Mouse (Mus musculus) MEL (cell line): Measurements from ENCODE around the gene Vps51. TPM values are rescaled to one million over a fixed set of nuclear protein-coding genes. Genes with fewer than 3 reads are reported as not detected.

ENCODE experiments used
- DNase-seq: peaks from one replicate; pipeline ENCODE4 v3.0.0; 2011; ENCODE audit warnings: low read depth, low spot score
- H3K27ac ChIP-seq: 2 replicates; pipeline ENCODE4 v1.5.1; 2012; ENCODE audit warnings: low read depth, mild to moderate bottlenecking, control low read depth, low read length, moderate library complexity; ENCODE audit not compliant: control insufficient read depth
- H3K27me3 ChIP-seq, 2 experiments: fragments of 150-350 bp in 1 of 2; sonication (generic) in 1 of 2; 2 replicates each; pipeline ENCODE4 v1.6.1; 2012; ENCODE audit warnings: low read length in 2 of 2, mild to moderate bottlenecking in 2 of 2, improper control_type of control experiment in 1 of 2, moderate library complexity in 1 of 2; ENCODE audit not compliant: insufficient read depth in 2 of 2, control insufficient read depth in 1 of 2
- H3K36me3 ChIP-seq, 2 experiments: 2 replicates each; pipeline ENCODE4 v1.6.1; 2012 to 2014; ENCODE audit warnings: low read length in 2 of 2, improper control_type of control experiment in 1 of 2, inconsistent platforms in 1 of 2, mild to moderate bottlenecking in 1 of 2; ENCODE audit not compliant: insufficient read depth in 2 of 2, control insufficient read depth in 1 of 2
- H3K4me1 ChIP-seq, 2 experiments: fragments of 150-350 bp in 1 of 2; sonication (generic) in 1 of 2; 2 replicates each; pipeline ENCODE4 v1.6.1; 2012; ENCODE audit warnings: low read length in 2 of 2, improper control_type of control experiment in 1 of 2, mild to moderate bottlenecking in 1 of 2; ENCODE audit not compliant: insufficient read depth in 2 of 2, control insufficient read depth in 1 of 2
- H3K4me3 ChIP-seq, 2 experiments: fragments of 150-350 bp in 1 of 2; sonication (generic) in 1 of 2; 2 replicates each; pipeline ENCODE4 v1.5.1; 2012; ENCODE audit warnings: low read depth in 2 of 2, low read length in 2 of 2, mild to moderate bottlenecking in 2 of 2, moderate library complexity in 2 of 2, control low read depth in 1 of 2, improper control_type of control experiment in 1 of 2; ENCODE audit not compliant: control insufficient read depth in 1 of 2, insufficient read depth in 1 of 2
- H3K79me2 ChIP-seq: 2 replicates; pipeline ENCODE4 v1.6.1; 2012; ENCODE audit warnings: mild to moderate bottlenecking, low read length, moderate library complexity; ENCODE audit not compliant: control insufficient read depth, poor library complexity, insufficient read depth
- H3K9ac ChIP-seq: 2 replicates; pipeline ENCODE4 v1.6.1; 2012; ENCODE audit warnings: low read depth, mild to moderate bottlenecking, control low read depth, low read length, moderate library complexity; ENCODE audit not compliant: control insufficient read depth, poor library complexity, severe bottlenecking
- H3K9me3 ChIP-seq: fragments of 150-350 bp; sonication (generic); replicated peaks from 2 replicates; pipeline ENCODE4 v1.6.1; 2012; ENCODE audit warnings: mild to moderate bottlenecking, low read length, improper control_type of control experiment, moderate library complexity; ENCODE audit not compliant: insufficient read depth
- BHLHE40 ChIP-seq: IDR thresholded peaks from 2 replicates; pipeline ENCODE4 v1.6.1; 2012; ENCODE audit warnings: low read depth, mild to moderate bottlenecking, inconsistent platforms, low read length, improper control_type of control experiment, borderline replicate concordance
- CHD2 ChIP-seq: IDR thresholded peaks from 2 replicates; pipeline ENCODE4 v1.6.1; 2011; ENCODE audit warnings: low read length, improper control_type of control experiment
- ETS1 ChIP-seq: IDR thresholded peaks from 2 replicates; pipeline ENCODE4 v1.6.1; 2012; ENCODE audit warnings: low read depth, mild to moderate bottlenecking, inconsistent platforms, low read length, improper control_type of control experiment, moderate library complexity
- GABPA ChIP-seq: IDR thresholded peaks from 2 replicates; pipeline ENCODE4 v1.6.1; 2012; ENCODE audit warnings: low read depth, mild to moderate bottlenecking, inconsistent platforms, low read length, improper control_type of control experiment, moderate library complexity
- GATA1 ChIP-seq: IDR thresholded peaks from 2 replicates; pipeline ENCODE4 v1.6.1; 2011; ENCODE audit warnings: low read depth, low read length, improper control_type of control experiment
- HCFC1 ChIP-seq: IDR thresholded peaks from 2 replicates; pipeline ENCODE4 v1.6.1; 2012; ENCODE audit warnings: low read depth, mild to moderate bottlenecking, inconsistent platforms, low read length, improper control_type of control experiment, moderate library complexity
- JUND ChIP-seq: IDR thresholded peaks from 2 replicates; pipeline ENCODE4 v1.6.1; 2011; ENCODE audit warnings: low read depth, mild to moderate bottlenecking, improper control_type of control experiment, low read length
- MXI1 ChIP-seq: IDR thresholded peaks from 2 replicates; pipeline ENCODE4 v1.6.1; 2011; ENCODE audit warnings: mild to moderate bottlenecking, low read depth, low read length, improper control_type of control experiment
- NELFE ChIP-seq: IDR thresholded peaks from 2 replicates; pipeline ENCODE4 v1.6.1; 2011; ENCODE audit warnings: low read depth, low read length, improper control_type of control experiment
- POLR2A ChIP-seq, 2 experiments: IDR thresholded peaks; 2 replicates each; pipeline ENCODE4 v1.6.1; 2011 to 2012; ENCODE audit warnings: low read length in 2 of 2, mild to moderate bottlenecking in 2 of 2, control low read depth in 1 of 2, improper control_type of control experiment in 1 of 2, low read depth in 1 of 2, moderate library complexity in 1 of 2; ENCODE audit not compliant: control insufficient read depth in 1 of 2, insufficient read depth in 1 of 2, poor library complexity in 1 of 2
- SMC3 ChIP-seq: IDR thresholded peaks from 2 replicates; pipeline ENCODE4 v1.6.1; 2011; ENCODE audit warnings: low read depth, low read length, improper control_type of control experiment
- UBTF ChIP-seq: IDR thresholded peaks from 2 replicates; pipeline ENCODE4 v1.6.1; 2012; ENCODE audit warnings: low read depth, mild to moderate bottlenecking, inconsistent platforms, low read length, improper control_type of control experiment, moderate library complexity, borderline replicate concordance; ENCODE audit not compliant: insufficient read depth
- USF1 ChIP-seq: IDR thresholded peaks from 2 replicates; pipeline ENCODE4 v1.6.1; 2014; ENCODE audit warnings: low read depth, mild to moderate bottlenecking, inconsistent platforms, low read length, improper control_type of control experiment, moderate library complexity
- polyA plus RNA-seq, 2 experiments: library from polyadenylated mRNA; stranded (reverse) in 1 of 2; unstranded in 1 of 2; fragments of >175 nt in 1 of 2; fragments of >200 nt in 1 of 2; gene quantifications; 2 replicates each; pipeline versions ENCODE4 v1.2.1 to v1.2.4; 2012; ENCODE audit warnings: low replicate concordance in 2 of 2, low read depth in 1 of 2; ENCODE audit not compliant: insufficient read length in 2 of 2, insufficient read depth in 1 of 2, missing spikeins in 1 of 2
- total RNA-seq: library from RNA; depleted of rRNA; stranded (reverse); fragments of 300-350 nt; gene quantifications from 2 replicates; pipeline ENCODE4 v1.2.3, GENCODE M21; 2012

Gene Vps51
- total and polyA plus RNA-seq, 3 experiments: 29.4 to 60.5 TPM; not detected in 1

- DNase-seq: no peak
- Histone ChIP-seq H3K9me3 (no peaks in the 10 kb centered on the region), H3K36me3 (peaks cover 0 to 39% of the 10 kb centered on the region in 2 experiments; a peak in 2 of 4 replicates), H3K4me3 (no peak overlapping the region), H3K27ac (no peak overlapping the region), H3K9ac (no peak overlapping the region), H3K79me2 (no peaks in the 10 kb centered on the region), H3K27me3 (no peaks in the 10 kb centered on the region), H3K4me1 (peaks cover 28 to 43% of the 10 kb centered on the region in 2 experiments)
- no peak for TF ChIP-seq JUND
- TF ChIP-seq BHLHE40: no peak
- no peak for TF ChIP-seq SMC3
Measured at GRCm38 (mm10) chr19:6101186-6101585, 24.2 kb upstream of the Vps51 start.

- Histone ChIP-seq H3K27ac (no peak overlapping the region), H3K36me3 (peaks cover 2 to 16% of the 10 kb centered on the region in 2 experiments; a peak in 3 of 4 replicates), H3K4me3 (no peak overlapping the region), H3K4me1 (peaks cover 10 to 21% of the 10 kb centered on the region in 2 experiments), H3K9ac (no peak overlapping the region), H3K9me3 (no peaks in the 10 kb centered on the region), H3K27me3 (no peaks in the 10 kb centered on the region), H3K79me2 (no peaks in the 10 kb centered on the region)
- TF ChIP-seq ETS1 (no peak), MXI1 (no peak), SMC3 (no peak), CHD2 (no peak), GABPA (no peak), NELFE (no peak), UBTF (no peak), POLR2A (IDR thresholded peaks at IDR 0.05; ENCODE audit: control insufficient read depth in 1 of 2, insufficient read depth in 1 of 2, low read depth in 1 of 2, low read length in 2 of 2, poor library complexity in 1 of 2) (no peak), USF1 (no peak), GATA1 (no peak)
- DNase-seq: no peak
Measured at GRCm38 (mm10) chr19:6097847-6098246, 20.8 kb upstream of the Vps51 start.

- H3K4me3 ChIP-seq: no peak within 1 kb of the TSS
- no peaks in the 10 kb centered on the region for H3K9me3 ChIP-seq
- peaks cover 0 to 15% of the 10 kb centered on the region in 2 experiments; a peak in 2 of 4 replicates for H3K36me3 ChIP-seq
- no peak for DNase-seq
- TF ChIP-seq HCFC1: no peak
- peaks cover 1% of the 10 kb centered on the region; the same call in 1 of the 2 replicates for H3K79me2 ChIP-seq
- no peak within 1 kb of the TSS for H3K9ac ChIP-seq
- no peaks in the 10 kb centered on the region for H3K27me3 ChIP-seq
- H3K27ac ChIP-seq: no peak within 1 kb of the TSS
- no peaks in the 10 kb centered on the region for H3K4me1 ChIP-seq
Measured at GRCm38 (mm10) chr19:6094119-6094518, 17.1 kb upstream of the Vps51 start, which contains the start of gene AC131692.1. Gene AC131692.1, plus strand, starts transcription at chr19:6094419.
